Mouse (Mus musculus): ENCODE measurements around the gene Olfr263.
A peak's percentile ranks its signal among the peaks of the same experiment; 100 is the strongest.

Olfr263 gene

GRCm38 (mm10) chr13:21169657-21170430 lies 40.4 kb downstream of the Olfr263 start:
- peak; percentile 75 for DNase-seq (ENCODE audit: low read depth, low spot score)

DNA sequence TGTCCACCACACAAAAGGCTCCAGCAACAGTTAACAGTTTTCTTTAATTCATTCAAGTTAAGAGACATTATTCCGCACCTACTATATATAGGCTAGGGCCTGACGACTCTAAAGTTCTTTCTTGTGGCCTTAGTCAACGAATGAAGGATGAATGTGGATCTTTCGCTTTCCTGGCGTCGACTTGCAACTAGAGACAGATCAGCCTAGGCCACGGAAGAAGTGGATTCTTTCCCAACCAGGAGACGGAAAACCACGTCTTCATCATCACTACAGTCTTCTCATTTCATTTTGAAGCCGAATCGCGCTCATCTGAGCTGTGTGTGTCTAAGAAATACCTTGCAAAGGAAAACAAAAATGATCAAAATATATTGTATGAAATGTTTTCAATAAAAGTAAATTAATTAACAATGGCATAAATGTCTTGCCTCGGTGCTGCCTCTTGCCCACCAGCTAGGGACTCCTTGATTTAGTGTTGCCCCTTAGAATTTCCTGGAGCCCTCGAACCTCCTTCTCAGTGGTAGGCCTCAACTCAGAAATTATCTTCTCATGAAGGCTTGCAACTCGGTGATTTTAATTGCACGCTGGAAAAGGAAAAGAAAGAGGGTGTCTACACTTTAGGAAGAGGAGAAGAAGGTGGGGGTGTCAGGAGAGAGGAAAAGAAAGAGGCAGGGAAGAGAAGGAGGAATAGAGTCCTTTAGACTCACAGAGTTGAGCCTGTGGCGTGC lies 41.2 kb downstream of the Olfr263 start:
- no peak for DNase-seq (ENCODE audit: low read depth, low spot score)

GRCm38 (mm10) chr13:21171156-21171530 lies 41.7 kb downstream of the Olfr263 start:
- no peak for DNase-seq (ENCODE audit: low read depth, low spot score)

DNA sequence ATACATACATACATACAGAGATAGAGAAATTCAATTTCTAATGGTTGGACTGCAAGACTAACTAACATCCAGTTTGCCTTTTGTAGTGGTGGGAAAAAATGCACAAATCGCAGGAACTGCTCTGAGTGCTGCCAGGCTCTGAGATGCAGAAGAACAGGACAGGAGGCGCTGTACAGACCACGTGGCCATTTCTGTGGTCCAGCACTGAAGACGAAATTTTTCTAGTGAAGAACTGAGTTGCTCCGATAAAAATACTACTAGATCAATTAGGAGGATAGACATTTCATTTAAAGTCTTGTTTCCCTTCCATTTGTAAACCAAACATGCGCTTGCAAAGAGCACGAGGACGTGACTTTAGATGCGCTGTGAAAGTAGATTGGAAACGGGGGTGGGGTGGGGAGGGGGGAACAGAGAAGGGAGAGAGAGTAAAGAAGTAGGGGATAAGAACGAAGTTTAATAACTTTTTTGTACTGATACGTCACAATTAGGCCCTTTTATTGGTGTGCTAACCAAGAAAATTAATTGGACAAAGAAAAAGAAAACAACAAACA lies 42.2 kb downstream of the Olfr263 start:
- DNase-seq (ENCODE audit: low read depth, low spot score), result no peak

DNA sequence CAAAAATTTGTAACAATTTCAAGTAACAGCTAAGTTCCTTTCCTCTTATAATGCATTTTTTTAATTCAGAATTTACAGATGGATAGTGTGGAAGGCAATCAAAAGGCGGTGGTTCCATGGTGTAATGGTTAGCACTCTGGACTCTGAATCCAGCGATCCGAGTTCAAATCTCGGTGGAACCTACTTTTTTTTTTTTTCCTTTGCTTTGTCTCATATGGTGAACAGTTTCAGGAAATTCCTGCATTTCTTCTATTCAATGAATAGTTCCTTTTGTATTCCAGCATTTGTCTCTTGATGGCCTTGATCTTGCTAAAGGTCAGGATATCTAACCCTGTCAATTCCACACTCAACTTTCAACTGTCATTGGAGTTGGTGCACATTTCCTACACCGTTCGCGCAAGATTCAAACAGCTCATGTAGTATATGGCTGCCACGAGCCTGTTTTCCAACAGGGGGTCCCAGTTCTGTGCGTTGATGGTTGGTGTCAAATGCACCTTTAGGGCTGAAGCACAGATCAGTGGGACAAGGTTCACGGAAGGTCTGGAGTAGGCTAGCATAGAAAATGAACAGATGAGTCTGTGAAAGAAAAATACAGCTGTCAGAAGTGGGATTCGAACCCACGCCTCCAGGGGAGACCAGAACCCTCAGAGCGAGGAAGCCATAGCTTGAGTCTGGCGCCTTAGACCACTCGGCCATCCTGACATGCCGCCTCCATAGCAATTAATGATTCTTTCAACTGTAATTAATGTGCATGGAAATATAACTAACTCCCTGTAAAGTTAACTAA lies 43.0 kb downstream of the Olfr263 start:
- peak; percentile 69 for DNase-seq (ENCODE audit: low read depth, low spot score)

DNA sequence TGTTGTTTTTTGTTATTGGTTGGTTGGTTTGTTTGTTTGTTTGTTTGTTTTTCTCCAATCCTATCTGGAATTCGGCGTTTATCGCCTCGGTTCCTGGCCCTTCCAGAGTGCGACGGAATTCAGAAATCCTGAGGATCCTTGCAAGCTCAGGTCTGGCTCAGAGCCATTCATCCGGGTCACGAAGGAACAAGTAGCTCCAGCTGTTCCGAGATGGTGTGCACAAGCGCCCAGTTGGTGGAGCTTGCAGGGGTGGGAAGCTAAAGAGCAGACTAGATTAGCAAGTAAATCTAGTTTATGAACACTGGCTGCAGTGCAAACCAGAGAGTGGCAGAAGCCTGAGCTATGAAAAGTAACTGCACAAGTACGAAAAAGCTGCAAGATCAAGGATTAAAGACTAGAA lies 43.6 kb downstream of the Olfr263 start:
- DNase-seq (ENCODE audit: low read depth, low spot score), result no peak

DNA sequence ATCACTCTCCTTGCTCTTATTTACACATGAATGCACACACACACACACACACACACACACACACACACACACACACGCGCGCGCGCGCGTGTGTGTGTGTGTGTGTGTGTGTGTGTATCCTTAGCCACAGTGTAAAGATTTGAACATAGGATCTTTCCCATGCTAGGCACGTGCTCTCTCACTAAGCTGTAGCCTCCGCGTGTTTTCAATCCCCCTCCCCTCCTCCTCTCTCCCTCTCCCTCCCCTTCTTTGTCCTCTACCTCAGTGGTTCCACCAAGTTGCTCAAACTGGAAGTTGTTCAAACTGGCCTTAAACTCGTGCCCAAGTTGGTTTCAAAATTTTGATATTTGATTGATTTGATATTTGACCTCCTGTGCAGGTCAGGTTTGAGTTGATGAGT lies 47.3 kb downstream of the Olfr263 start:
- DNase-seq (ENCODE audit: low read depth, low spot score), result no peak

DNA sequence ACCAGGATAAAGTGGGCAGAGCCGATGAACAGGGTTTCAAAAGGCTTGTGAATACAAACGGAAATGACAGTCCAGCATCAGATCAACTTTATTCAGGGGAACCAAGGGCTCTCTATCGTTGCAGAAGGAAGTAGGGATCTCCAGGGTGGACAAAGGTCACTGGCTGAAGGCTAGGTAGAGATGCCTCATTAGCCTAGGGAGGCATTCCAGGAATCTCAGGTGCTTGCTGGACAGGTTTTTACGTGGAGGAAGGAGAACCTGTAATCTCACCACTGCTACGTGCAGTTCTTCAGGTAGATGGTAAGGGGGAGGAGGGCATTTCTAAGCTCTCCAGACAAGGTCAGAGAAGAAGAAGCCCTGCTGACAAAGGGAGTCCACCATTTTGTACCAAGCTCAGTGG lies 48.2 kb downstream of the Olfr263 start:
- no peak for DNase-seq (ENCODE audit: low read depth, low spot score)

DNA sequence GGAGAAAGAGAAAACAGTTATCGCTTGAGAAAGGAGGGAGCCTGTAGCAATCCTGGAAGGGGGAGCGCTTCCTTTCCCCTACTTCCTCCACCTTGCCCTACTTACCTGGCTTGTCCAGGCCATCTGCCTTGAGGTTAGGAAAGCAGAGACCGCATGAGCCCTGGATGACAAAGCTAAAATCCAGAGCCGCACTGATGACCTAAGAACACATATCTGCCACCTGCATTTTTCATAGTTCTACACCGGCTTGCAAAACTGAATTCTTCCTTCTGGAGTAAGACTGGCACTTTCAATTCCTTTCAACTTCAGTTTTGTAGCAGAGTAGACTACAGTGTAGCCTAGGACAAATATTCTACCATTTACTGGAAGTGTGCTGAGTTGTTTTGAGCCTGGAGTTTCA lies 48.9 kb downstream of the Olfr263 start:
- DNase-seq (ENCODE audit: low read depth, low spot score), result no peak

DNA sequence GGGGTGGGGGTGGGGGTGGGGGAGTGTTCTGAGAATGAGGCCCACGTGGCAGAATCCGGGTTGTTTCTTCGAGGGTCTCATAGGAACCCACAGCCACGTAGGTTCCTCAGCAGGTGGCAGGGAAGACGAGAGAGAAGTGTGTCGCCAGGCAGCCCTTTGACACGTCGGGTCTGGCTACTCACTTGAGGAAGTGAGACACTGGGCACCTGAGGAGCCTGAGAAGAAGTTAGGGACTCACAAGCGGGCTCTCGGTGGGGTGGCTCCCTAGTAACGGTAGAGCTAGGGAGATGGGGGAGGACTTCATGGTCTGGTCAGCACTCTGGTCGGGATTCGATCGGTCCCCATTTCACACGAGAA lies 49.9 kb downstream of the Olfr263 start, which contains the start of gene Trim27:
Trim27 (plus strand) TSS at position 79 of the 357 bp plus-strand sequence.
- no peak for DNase-seq (ENCODE audit: low read depth, low spot score)

GRCm38 (mm10) chr13:21179724-21180550 lies 50.5 kb downstream of the Olfr263 start:
- DNase-seq (ENCODE audit: low read depth, low spot score), result peak; percentile 86

GRCm38 (mm10) chr13:21180551-21181530 lies 51.4 kb downstream of the Olfr263 start:
- no peak for DNase-seq (ENCODE audit: low read depth, low spot score)

- no peak for DNase-seq (ENCODE audit: low read depth, low spot score)
Observed at GRCm38 (mm10) chr13:21181996-21182395, 52.6 kb downstream of the Olfr263 start.

DNA sequence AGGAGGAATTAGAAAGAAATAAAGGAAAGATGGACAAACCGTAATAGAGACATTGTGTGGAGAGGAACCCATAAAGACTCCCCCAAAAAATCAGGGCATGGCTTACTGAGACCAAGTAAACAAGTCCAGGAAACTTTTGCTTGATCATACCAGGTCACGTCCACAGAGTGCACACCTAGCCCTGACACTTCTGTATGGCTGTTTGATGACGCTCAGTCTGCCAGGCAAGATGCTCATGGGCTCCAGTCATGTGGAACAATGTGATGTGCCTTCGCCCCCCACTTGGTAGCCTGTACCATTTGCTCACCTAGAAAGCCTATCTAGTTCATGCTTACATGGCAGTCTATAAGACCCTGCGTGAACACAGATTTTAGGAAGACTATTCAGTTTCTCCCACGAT lies 53.6 kb downstream of the Olfr263 start:
- DNase-seq (ENCODE audit: low read depth, low spot score), result no peak

DNA sequence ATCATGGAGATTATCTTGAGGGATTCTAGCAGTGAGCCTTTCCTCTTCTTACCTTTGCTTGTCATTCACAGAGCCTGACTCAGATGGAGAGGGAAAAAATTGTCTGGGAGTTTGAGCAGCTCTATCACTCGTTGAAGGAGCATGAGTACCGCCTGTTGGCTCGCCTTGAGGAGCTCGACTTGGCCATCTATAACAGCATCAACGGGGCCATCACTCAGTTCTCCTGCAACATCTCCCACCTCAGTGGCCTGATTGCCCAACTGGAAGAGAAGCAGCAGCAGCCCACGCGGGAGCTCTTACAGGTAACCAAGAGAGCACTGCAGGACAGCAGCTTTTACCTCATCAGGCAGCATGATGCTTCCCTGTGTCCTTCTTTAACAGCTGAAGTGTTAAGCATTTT lies 54.2 kb downstream of the Olfr263 start:
- no peak for DNase-seq (ENCODE audit: low read depth, low spot score)

DNA sequence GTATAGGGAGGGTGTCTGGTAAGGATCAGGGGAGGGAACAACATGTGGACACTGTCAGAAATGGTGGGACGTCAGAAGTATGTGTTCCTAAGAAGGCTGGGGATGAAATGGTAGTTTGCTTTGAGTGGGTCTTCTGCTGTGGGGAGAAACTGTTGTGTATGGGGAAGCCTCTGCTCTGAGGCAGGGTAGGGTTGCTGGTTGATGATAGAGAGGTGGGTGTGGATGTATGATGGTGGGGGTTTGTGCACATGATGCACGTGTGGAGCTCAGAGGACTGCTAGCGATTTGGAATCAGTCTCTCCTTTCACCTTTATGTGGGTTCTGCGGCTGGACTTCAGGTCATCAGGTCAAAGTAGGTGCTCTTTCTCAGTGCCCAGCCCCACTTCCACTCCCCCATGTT lies 56.1 kb downstream of the Olfr263 start:
- no peak for DNase-seq (ENCODE audit: low read depth, low spot score)
